Mouse (Mus musculus) neural tube, embryonic 13.5 days (tissue): ENCODE results near the gene Prkg1. TPM values are rescaled to one million over a fixed set of nuclear protein-coding genes. Genes with fewer than 3 reads are reported as not detected.

ENCODE experiments used
- ATAC-seq: fragments of 200-750 bp; cut with Nextera tagmentation; 2 replicates; pipeline ENCODE4 v1.8.0; 2017; ENCODE audit warnings: low read depth, mild to moderate bottlenecking, moderate TSS enrichment, moderate library complexity
- H3K27ac ChIP-seq: fragments of 300-500 bp; sonication (generic); replicated peaks from 2 replicates; pipeline ENCODE4 v1.5.1; 2015; ENCODE audit warnings: moderate library complexity, mild to moderate bottlenecking, inconsistent platforms
- H3K27me3 ChIP-seq: fragments of 300-500 bp; sonication (generic); 2 replicates; pipeline ENCODE4 v1.6.1; 2015; ENCODE audit warnings: mild to moderate bottlenecking, inconsistent platforms
- H3K36me3 ChIP-seq: fragments of 300-500 bp; sonication (generic); 2 replicates; pipeline ENCODE4 v1.6.1; 2015; ENCODE audit warnings: mild to moderate bottlenecking, inconsistent platforms
- H3K4me1 ChIP-seq: fragments of 300-500 bp; sonication (generic); replicated peaks from 2 replicates; pipeline ENCODE4 v1.6.1; 2015; ENCODE audit warnings: inconsistent platforms
- H3K4me2 ChIP-seq: fragments of 300-500 bp; sonication (generic); 2 replicates; pipeline ENCODE4 v1.6.1; 2015; ENCODE audit warnings: inconsistent platforms, mild to moderate bottlenecking, moderate library complexity
- H3K4me3 ChIP-seq: fragments of 300-500 bp; sonication (generic); 2 replicates; pipeline ENCODE4 v1.5.1; 2015; ENCODE audit warnings: mild to moderate bottlenecking, inconsistent platforms
- H3K9ac ChIP-seq: fragments of 300-500 bp; sonication (generic); 2 replicates; pipeline ENCODE4 v1.6.1; 2015; ENCODE audit warnings: moderate library complexity, mild to moderate bottlenecking, inconsistent platforms
- H3K9me3 ChIP-seq: fragments of 300-500 bp; sonication (generic); 2 replicates; pipeline ENCODE4 v1.6.1; 2016; ENCODE audit warnings: inconsistent platforms
- WGBS: fragments of 180-500 bp; shearing (Covaris S2); methylation state at CpG from one replicate; pipeline ENCODE4 v1.1.7; 2015; 5-methylcytosine and 5-hydroxymethylcytosine counted together
- polyA plus RNA-seq: library from polyadenylated mRNA; unstranded; fragments of >200 nt; fragmentation: Nextera tagmentation; extraction: Ambion mirVana; gene quantifications from 2 replicates; pipeline ENCODE4 v1.2.1, GENCODE M21; 2015

The Prkg1 gene
- polyA plus RNA-seq, 1 experiment from 2014 or later, result 9.2 TPM

DNA sequence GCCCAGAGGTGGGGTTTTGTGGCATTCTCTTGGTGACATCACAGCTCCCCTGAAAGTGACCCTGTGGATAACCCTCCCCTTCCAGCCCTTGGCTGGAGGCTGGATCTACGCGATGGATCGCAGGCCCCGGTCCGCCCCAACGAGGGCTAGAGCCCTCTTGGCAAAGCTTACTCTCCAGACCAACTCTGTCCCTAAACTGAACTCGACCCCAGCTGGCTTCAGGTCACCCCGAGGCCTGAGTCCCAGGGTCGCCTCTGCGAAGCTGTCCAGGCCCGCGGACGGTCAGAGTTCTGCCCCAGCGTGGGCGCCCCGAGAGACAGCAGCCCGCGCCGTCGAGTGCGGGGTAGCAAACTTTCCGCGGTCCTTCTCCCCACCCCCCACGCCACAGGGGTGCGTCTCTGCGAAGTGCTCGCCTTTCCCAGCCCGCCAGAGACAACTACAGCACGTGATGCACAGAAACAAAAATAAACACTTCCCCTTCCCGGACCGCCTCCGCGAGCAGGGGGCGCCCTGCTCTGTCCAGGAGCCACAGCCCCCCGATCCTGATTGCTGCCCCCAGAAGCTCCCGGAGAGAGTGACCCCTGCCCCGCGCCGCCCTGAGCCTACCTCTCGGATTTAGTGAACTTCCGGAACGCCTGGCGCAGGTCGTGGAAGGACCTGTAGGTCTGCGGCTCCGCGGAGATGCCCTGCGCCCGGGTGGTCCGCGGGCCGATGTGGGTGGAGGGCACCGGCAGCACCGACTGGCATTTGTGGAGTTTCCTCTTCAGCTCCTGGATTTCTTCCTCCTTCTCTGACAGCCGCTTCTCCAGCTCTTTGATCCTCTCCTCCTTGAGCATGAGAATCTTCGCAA lies 657 bp downstream of the Prkg1 start:
- peak overlapping the region; percentile 96 for H3K4me2 ChIP-seq
- ATAC-seq, result peak; percentile 45
- peak overlapping the region; percentile 75 for H3K9ac ChIP-seq
- H3K4me3 ChIP-seq, result peak overlapping the region; percentile 57
- H3K4me1 ChIP-seq, result peaks cover 32% of the 10 kb centered on the region
- under 1% methylated on average over 56 of the region's 56 CpGs for WGBS
- H3K27ac ChIP-seq, result peak overlapping the region; percentile 79
- no peaks in the 10 kb centered on the region for H3K9me3 ChIP-seq
- no peaks in the 10 kb centered on the region for H3K36me3 ChIP-seq
- H3K27me3 ChIP-seq, result peaks cover 48% of the 10 kb centered on the region

DNA sequence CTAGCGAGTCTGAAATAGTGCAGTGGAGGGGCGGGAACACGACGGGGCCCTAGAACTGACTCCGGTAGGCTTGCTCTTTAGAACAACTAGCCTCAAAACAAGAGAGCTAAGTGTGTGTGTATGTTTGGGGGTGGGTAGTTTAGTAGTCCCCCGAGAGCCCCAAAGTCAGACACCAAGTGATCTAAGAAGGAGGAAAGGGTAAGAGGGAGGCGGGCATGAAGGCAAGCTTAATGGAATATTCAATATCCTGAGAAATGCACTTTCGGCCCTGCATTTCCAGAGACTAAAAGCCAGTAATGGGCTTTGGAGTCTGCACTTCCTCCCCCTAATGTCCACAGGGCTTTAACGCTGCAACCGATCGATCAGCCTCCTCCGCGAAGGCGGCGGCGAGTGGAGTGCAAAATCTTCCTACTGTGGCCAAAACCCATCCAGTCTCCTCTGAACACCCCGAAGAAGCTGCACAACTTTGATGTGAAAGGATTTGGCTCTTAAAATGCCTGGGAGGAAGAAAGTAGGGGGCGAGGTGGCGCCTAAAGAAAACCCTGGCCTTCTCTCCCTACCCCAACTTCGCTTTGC lies 1.5 kb downstream of the Prkg1 start:
- H3K4me1 ChIP-seq, result peaks cover 32% of the 10 kb centered on the region
- peak overlapping the region; percentile 75 for H3K9ac ChIP-seq
- ATAC-seq, result 0 out of 2 replicates have a peak, but pooled peaks have one; percentile 13
- H3K27ac ChIP-seq, result peak overlapping the region; percentile 79
- 6% methylated on average over 20 of the region's 20 CpGs for WGBS
- H3K4me2 ChIP-seq, result peak overlapping the region; percentile 96
- peaks cover 48% of the 10 kb centered on the region for H3K27me3 ChIP-seq
- peak overlapping the region; percentile 57 for H3K4me3 ChIP-seq
- no peaks in the 10 kb centered on the region for H3K36me3 ChIP-seq
- no peaks in the 10 kb centered on the region for H3K9me3 ChIP-seq

DNA sequence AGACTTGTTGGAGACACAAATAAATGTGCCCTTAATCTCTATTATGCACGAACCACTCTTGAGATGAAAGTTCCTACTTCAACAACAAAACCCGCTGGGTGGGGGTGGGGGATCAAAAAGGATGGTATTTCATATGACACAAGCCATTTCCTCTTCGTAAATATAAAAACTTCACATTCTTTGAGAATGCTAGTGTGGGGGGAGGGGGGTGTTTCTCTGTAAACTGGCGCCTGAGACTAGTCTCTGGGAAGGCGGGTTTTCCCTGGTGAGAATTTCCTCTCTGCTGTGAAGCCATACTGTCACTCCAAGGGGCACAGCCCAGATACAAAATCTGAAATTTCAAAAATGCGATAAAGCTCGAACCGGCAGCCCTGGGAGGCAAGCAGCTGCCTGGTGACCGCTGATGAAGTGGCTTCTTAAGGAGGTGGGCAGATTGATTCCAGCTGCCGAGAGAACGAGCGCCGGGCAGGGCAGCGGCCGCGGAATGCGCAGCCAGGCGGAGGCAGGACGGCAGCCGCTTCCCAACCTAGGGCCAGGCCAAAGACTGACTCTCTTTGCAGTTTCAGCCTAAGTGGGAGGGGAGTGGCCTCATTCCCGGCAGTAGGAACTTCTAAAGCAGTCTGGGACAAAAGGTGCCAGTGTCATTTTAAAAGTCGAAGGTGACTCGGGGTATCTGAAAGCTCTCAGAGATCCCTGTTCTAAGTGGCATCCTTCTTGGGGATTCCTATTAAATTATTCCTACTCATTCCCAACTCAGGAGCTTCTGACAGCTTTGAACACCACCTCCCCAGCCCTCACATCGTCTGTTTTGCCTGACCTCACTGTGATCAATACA lies 2.2 kb downstream of the Prkg1 start:
- H3K4me3 ChIP-seq, result peak overlapping the region; percentile 57
- H3K27ac ChIP-seq, result peak overlapping the region; percentile 73
- no peaks in the 10 kb centered on the region for H3K36me3 ChIP-seq
- no peaks in the 10 kb centered on the region for H3K9me3 ChIP-seq
- 0 out of 2 replicates have a peak, but pooled peaks have one; percentile 17 for ATAC-seq
- WGBS, result under 1% methylated on average over 24 of the region's 24 CpGs
- peak overlapping the region; percentile 75 for H3K9ac ChIP-seq
- peaks cover 32% of the 10 kb centered on the region for H3K4me1 ChIP-seq
- H3K27me3 ChIP-seq, result peaks cover 48% of the 10 kb centered on the region
- H3K4me2 ChIP-seq, result peak overlapping the region; percentile 96

DNA sequence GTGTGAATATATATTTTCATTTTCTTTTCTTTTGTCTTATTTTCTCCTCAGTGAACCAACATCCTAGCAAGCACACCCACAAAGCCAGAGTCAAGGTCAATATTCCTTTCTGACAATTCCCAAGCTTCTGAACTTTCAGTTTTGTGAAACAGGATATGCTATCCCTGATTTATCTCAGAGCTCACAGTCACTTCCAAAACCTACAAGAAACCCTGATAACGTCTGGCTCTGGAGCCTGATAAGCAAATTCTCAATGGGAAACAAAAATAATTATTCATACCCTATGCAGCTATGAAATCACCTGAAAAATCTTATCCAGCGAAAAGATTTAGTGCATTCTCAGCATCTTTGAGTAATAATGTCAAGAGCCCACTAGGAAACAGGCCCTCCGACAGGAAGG lies 5.0 kb downstream of the Prkg1 start:
- H3K27me3 ChIP-seq, result peaks cover 42% of the 10 kb centered on the region
- H3K4me2 ChIP-seq, result no peak overlapping the region
- H3K27ac ChIP-seq, result no peak overlapping the region
- no peak overlapping the region for H3K9ac ChIP-seq
- H3K4me1 ChIP-seq, result peaks cover 34% of the 10 kb centered on the region
- H3K9me3 ChIP-seq, result no peaks in the 10 kb centered on the region
- WGBS, result 57% methylated on average over 3 of the region's 3 CpGs
- no peaks in the 10 kb centered on the region for H3K36me3 ChIP-seq
- ATAC-seq, result no peak
- no peak overlapping the region for H3K4me3 ChIP-seq

DNA sequence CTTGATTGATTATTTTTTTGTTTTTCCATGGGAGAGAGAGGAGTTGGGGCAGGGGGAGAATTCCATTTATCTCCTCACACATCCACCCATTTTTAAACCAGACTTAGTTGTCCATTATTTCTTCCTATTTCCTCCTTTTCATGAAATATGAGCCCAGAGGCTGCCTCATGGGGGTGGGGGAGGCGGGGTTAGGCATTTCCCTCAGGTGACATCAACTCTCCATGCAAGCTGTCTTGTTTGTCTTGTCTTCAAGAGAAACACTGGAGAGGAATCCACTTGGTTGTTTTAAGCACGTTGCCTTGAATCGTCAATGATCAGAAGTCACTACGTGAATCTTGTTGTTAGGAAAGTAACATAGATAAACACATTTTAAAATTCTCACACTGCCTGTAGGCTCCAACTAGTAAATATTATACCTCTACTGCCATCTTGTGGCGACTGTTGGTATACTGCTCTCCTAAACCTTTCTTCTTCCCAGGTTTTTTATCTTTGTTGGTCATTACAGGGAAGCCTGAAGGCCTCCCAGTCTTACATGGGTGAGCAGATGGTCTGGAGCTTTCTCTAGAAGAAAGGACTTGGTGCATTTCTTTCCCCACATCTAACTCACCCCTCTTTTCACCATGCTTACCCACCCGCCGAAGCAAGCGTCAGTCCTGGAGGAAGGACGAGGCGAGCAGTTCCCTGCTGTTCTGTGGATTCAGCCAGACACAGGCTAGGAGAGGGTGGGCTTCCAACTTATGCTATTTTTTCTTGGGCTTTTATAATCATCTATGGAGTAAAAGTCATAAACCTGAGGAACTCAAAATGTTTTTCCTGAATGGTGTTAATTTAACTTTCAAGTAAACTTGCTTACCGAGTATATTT lies 8.7 kb downstream of the Prkg1 start:
- Histone ChIP-seq H3K4me3 (no peak overlapping the region), H3K27ac (no peak overlapping the region), H3K9ac (no peak overlapping the region), H3K4me1 (peaks cover 12% of the 10 kb centered on the region), H3K9me3 (no peaks in the 10 kb centered on the region), H3K4me2 (0 out of 2 replicates have a peak overlapping the region, but pooled peaks have one; percentile 13), H3K27me3 (peaks cover 11% of the 10 kb centered on the region), H3K36me3 (no peaks in the 10 kb centered on the region)
- WGBS, result 39% methylated on average over 11 of the region's 11 CpGs
- peak; percentile 71 for ATAC-seq

DNA sequence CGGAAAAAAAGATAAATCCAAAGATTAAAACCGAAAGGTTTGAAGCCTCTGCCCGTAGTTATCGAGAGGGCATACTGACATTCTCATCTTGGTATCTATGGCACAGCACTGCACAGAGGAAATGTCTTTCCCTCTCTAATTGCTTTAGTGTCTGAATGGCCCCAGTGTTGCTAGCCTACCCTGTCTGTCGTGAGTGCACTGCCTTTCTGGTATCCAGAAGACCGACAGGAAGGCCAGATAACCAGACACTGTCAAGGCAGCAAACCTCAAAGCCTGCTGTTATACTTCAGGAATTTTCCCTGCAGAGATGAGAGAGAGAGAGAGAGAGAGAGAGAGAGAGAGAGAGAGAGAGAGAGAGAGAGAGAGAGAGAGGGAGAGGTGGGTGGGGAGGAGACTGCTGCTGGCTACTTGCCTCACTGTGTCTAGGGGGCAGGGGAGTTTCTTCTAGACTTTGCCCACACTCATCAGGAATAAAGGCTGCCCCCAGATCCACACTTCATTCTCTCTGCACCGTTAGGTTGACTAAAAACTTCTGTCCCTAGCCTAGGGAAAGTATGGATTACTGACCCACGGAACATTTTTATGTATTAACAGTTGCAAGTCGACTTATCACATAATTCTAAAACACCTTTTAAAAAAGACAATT lies 10.1 kb downstream of the Prkg1 start:
- no peak for ATAC-seq
- H3K27me3 ChIP-seq, result no peaks in the 10 kb centered on the region
- H3K4me1 ChIP-seq, result peaks cover 10% of the 10 kb centered on the region
- H3K36me3 ChIP-seq, result no peaks in the 10 kb centered on the region
- 58% methylated on average over 9 of the region's 9 CpGs for WGBS
- no peaks in the 10 kb centered on the region for H3K9me3 ChIP-seq
- H3K4me2 ChIP-seq, result no peak overlapping the region
- no peak overlapping the region for H3K4me3 ChIP-seq
- H3K9ac ChIP-seq, result no peak overlapping the region
- 0 out of 2 replicates have a peak overlapping the region, but pooled peaks have one; percentile 9 for H3K27ac ChIP-seq

DNA sequence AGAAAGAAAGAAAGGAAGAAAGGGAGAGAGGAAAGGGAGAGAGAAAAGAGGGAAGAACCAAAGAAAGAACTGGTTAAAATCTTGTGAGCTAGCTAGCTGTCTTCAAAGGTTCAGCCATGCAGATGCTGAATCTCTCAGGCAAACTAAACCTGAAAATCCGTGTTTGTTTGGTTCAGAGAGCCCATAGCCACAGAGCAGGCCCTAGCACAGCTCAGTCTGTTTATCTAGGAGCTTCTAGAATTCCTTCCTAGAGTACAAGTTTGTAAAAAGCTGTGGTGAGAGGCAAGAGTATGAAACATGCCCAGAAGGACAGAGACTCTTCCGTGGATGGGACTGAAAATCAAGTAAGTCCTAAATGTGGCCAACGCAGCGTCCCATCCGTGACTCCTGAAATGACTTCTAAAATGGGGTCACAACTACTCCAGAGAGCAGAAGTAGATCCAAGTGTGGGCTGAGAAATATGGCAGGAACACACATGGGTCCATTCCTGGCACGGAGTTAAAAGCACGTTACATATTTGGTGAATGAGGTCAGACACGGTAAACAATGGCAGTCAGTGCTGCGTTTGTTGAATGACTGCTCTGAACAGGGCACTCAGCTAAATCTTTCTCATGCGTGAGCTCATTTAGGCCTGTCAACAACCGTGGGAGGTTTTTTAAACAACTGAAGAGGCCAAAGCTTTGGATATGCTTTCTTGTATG lies 13.7 kb downstream of the Prkg1 start:
- no peak for ATAC-seq
- no peak overlapping the region for H3K4me2 ChIP-seq
- no peaks in the 10 kb centered on the region for H3K27me3 ChIP-seq
- no peaks in the 10 kb centered on the region for H3K36me3 ChIP-seq
- H3K9me3 ChIP-seq, result no peaks in the 10 kb centered on the region
- peaks cover 7% of the 10 kb centered on the region for H3K4me1 ChIP-seq
- H3K9ac ChIP-seq, result no peak overlapping the region
- WGBS, result 59% methylated on average over 11 of the region's 11 CpGs
- no peak overlapping the region for H3K4me3 ChIP-seq
- no peak overlapping the region for H3K27ac ChIP-seq

DNA sequence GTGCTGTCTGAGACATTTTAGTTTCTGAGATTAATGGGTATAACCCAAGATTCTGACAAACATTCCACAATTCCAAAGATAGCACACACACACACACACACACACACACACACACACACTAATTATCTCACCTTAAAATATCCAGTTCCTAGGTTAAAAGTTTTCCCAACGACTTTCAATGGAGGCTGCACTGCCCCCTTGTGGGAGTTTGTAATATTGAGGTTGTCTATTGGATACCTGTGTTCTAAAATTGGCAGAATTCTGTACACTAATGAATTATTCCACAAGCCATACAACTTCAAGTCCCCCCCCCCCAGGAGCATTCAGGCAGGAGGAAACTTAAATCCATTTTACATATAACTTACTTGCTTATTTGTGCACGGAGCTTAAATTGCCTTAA lies 18.2 kb downstream of the Prkg1 start:
- Histone ChIP-seq H3K4me2 (no peak overlapping the region), H3K36me3 (no peaks in the 10 kb centered on the region), H3K4me1 (peaks cover 8% of the 10 kb centered on the region; the same call in 1 of the 2 replicates), H3K9ac (no peak overlapping the region), H3K9me3 (no peaks in the 10 kb centered on the region), H3K27me3 (no peaks in the 10 kb centered on the region), H3K27ac (no peak overlapping the region), H3K4me3 (no peak overlapping the region)
- 17% methylated on average over 2 of the region's 2 CpGs for WGBS
- no peak for ATAC-seq

DNA sequence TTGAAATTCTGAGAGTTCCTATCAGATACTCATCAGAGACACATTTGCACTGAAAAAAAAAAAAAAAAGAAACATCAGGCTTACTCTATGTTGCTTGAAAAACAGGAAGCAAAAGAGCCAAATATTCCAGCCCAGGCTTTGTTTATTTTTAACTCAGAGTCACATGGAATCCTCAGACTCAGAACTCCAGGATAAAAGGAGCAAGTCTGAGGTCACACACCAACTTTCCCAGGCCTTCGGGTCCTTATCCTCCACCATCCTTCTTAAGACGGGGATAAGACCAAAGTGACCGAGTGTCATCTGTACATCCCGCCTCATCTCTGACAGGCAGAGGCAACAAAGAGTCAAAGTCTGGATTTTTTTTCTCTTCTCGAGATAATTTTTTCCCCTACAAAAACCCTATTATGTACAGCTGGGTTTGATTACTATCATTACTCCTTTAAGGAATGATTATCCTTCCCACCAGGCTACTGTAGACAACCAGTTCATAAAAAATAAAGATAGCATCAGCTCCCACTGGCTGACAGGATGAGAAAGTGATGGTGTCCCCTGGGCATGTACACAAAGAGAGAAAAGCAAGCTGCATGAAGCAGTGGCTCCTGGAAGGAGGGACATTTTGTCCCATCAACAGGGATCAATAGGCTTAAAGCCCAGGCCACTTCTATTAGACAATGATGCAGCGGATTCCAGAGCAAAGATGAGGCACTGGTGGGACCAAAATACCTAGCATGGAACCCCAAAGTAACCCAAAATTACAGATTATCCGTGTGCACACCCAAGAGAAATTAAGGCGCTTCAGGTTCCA lies 21.4 kb downstream of the Prkg1 start:
- H3K27ac ChIP-seq, result no peak overlapping the region
- no peak for ATAC-seq
- no peak overlapping the region for H3K9ac ChIP-seq
- H3K9me3 ChIP-seq, result no peaks in the 10 kb centered on the region
- H3K27me3 ChIP-seq, result no peaks in the 10 kb centered on the region
- 74% methylated on average over 8 of the region's 8 CpGs for WGBS
- H3K36me3 ChIP-seq, result no peaks in the 10 kb centered on the region
- no peak overlapping the region for H3K4me3 ChIP-seq
- H3K4me2 ChIP-seq, result no peak overlapping the region
- H3K4me1 ChIP-seq, result 0 out of 2 replicates have a peak, but pooled peaks cover 8% of the 10 kb centered on the region

DNA sequence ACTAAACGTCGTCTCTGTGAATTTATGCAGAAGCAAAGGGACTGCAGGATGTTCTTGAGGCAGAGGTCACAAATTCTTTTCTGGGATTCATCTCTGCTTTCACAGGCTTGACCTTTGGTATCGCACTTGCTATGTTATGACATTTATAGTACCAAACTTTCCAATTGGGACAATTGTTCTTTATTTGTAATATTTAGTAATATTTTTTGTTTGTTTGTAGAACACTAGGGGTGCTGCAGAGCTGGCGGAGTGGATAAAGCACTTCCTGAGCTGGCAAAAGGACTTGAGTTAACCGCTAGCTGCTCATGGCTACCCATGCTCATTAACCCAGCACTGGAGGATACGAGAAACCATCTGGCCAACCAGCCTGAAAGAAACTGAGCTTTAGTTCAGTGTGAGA lies 49.9 kb downstream of the Prkg1 start:
- WGBS, result 88% methylated on average over 6 of the region's 6 CpGs

More for the DNA sequence above, 49.9 kb downstream of the Prkg1 start:
- Histone ChIP-seq H3K9me3 (no peaks in the 10 kb centered on the region), H3K9ac (no peak overlapping the region), H3K36me3 (no peaks in the 10 kb centered on the region), H3K4me2 (no peak overlapping the region), H3K27ac (no peak overlapping the region), H3K4me3 (no peak overlapping the region), H3K27me3 (no peaks in the 10 kb centered on the region), H3K4me1 (no peaks in the 10 kb centered on the region)
- ATAC-seq, result no peak
